Mouse (Mus musculus): Measurements from ENCODE around the gene Ppp1r36. TPM values are rescaled to one million over a fixed set of nuclear protein-coding genes. Genes with fewer than 3 reads are reported as not detected.
"Not testable (repeated sequence)": the region's sequence is repeated elsewhere in the genome, so short reads cannot be mapped to it uniquely, and the experiment has no call there.

Ppp1r36 gene
- polyA plus RNA-seq, 1 experiment = not detected

- H3K4me3 ChIP-seq (replicated peaks; ENCODE audit: control insufficient read depth, low read depth, low read length) = no peak overlapping the region
- TF ChIP-seq CTCF (IDR thresholded peaks at IDR 0.05; ENCODE audit: control insufficient read depth, insufficient read depth, low read length) (no peak), POLR2A (IDR thresholded peaks at IDR 0.05; ENCODE audit: borderline replicate concordance, control insufficient read depth, low read depth, low read length) (no peak)
- 74% methylated on average over 6 of the region's 6 CpGs for WGBS
- H3K27ac ChIP-seq (ENCODE audit: control insufficient read depth, insufficient read depth, low read depth, low read length, poor library complexity) = no peak overlapping the region
- H3K4me1 ChIP-seq (ENCODE audit: control insufficient read depth, insufficient read depth, low read length) = no peaks in the 10 kb centered on the region
Measured at GRCm38 (mm10) chr12:76444862-76445261, 27.5 kb downstream of the Ppp1r36 start.

- no peaks in the 10 kb centered on the region for H3K4me1 ChIP-seq (ENCODE audit: control insufficient read depth, insufficient read depth, low read length)
- H3K27ac ChIP-seq (ENCODE audit: control insufficient read depth, insufficient read depth, low read depth, low read length, poor library complexity) = no peak overlapping the region
- 83% methylated on average over 11 of the region's 11 CpGs for WGBS
- no peak overlapping the region for H3K4me3 ChIP-seq (replicated peaks; ENCODE audit: control insufficient read depth, low read depth, low read length)
- TF ChIP-seq POLR2A (IDR thresholded peaks at IDR 0.05; ENCODE audit: borderline replicate concordance, control insufficient read depth, low read depth, low read length) (no peak), CTCF (IDR thresholded peaks at IDR 0.05; ENCODE audit: control insufficient read depth, insufficient read depth, low read length) (no peak)
Measured at GRCm38 (mm10) chr12:76446201-76446600, 28.9 kb downstream of the Ppp1r36 start.

GRCm38 (mm10) chr12:76448127-76448526 lies 30.8 kb downstream of the Ppp1r36 start:
- TF ChIP-seq POLR2A (IDR thresholded peaks at IDR 0.05; ENCODE audit: borderline replicate concordance, control insufficient read depth, low read depth, low read length) = no peak
- no peak for TF ChIP-seq CTCF (IDR thresholded peaks at IDR 0.05; ENCODE audit: control insufficient read depth, insufficient read depth, low read length)
- 81% methylated on average over 6 of the region's 6 CpGs for WGBS
- Histone ChIP-seq H3K4me3 (replicated peaks; ENCODE audit: control insufficient read depth, low read depth, low read length) (no peak overlapping the region), H3K27ac (ENCODE audit: control insufficient read depth, insufficient read depth, low read depth, low read length, poor library complexity) (no peak overlapping the region), H3K4me1 (ENCODE audit: control insufficient read depth, insufficient read depth, low read length) (no peaks in the 10 kb centered on the region)

GRCm38 (mm10) chr12:76452203-76452602 lies 34.9 kb downstream of the Ppp1r36 start:
- Histone ChIP-seq H3K4me3 (replicated peaks; ENCODE audit: control insufficient read depth, low read depth, low read length) (no peak overlapping the region), H3K27ac (ENCODE audit: control insufficient read depth, insufficient read depth, low read depth, low read length, poor library complexity) (no peak overlapping the region), H3K4me1 (ENCODE audit: control insufficient read depth, insufficient read depth, low read length) (no peaks in the 10 kb centered on the region)
- 60% methylated on average over 2 of the region's 2 CpGs for WGBS
- no peak for TF ChIP-seq CTCF (IDR thresholded peaks at IDR 0.05; ENCODE audit: control insufficient read depth, insufficient read depth, low read length)
- no peak for TF ChIP-seq POLR2A (IDR thresholded peaks at IDR 0.05; ENCODE audit: borderline replicate concordance, control insufficient read depth, low read depth, low read length)

- not testable (repeated sequence) for H3K4me3 ChIP-seq (replicated peaks; ENCODE audit: control insufficient read depth, low read depth, low read length); H3K27ac ChIP-seq (ENCODE audit: control insufficient read depth, insufficient read depth, low read depth, low read length, poor library complexity); H3K4me1 ChIP-seq (ENCODE audit: control insufficient read depth, insufficient read depth, low read length)
- WGBS = 75% methylated on average over 4 of the region's 4 CpGs
Measured at GRCm38 (mm10) chr12:76458445-76458844, 41.1 kb downstream of the Ppp1r36 start.

GRCm38 (mm10) chr12:76459032-76459431 lies 41.7 kb downstream of the Ppp1r36 start:
- no peak overlapping the region for H3K27ac ChIP-seq (ENCODE audit: control insufficient read depth, insufficient read depth, low read depth, low read length, poor library complexity)
- H3K4me3 ChIP-seq (replicated peaks; ENCODE audit: control insufficient read depth, low read depth, low read length) = no peak overlapping the region
- TF ChIP-seq CTCF (IDR thresholded peaks at IDR 0.05; ENCODE audit: control insufficient read depth, insufficient read depth, low read length) (no peak), POLR2A (IDR thresholded peaks at IDR 0.05; ENCODE audit: borderline replicate concordance, control insufficient read depth, low read depth, low read length) (no peak)
- no peaks in the 10 kb centered on the region for H3K4me1 ChIP-seq (ENCODE audit: control insufficient read depth, insufficient read depth, low read length)
- WGBS = 81% methylated on average over 4 of the region's 4 CpGs

GRCm38 (mm10) chr12:76463391-76463790 lies 46.1 kb downstream of the Ppp1r36 start:
- WGBS = 92% methylated on average over 9 of the region's 9 CpGs
- Histone ChIP-seq H3K4me1 (ENCODE audit: control insufficient read depth, insufficient read depth, low read length) (no peaks in the 10 kb centered on the region; the same call in 1 of the 2 replicates), H3K27ac (ENCODE audit: control insufficient read depth, insufficient read depth, low read depth, low read length, poor library complexity) (no peak overlapping the region), H3K4me3 (replicated peaks; ENCODE audit: control insufficient read depth, low read depth, low read length) (no peak overlapping the region)
- TF ChIP-seq POLR2A (IDR thresholded peaks at IDR 0.05; ENCODE audit: borderline replicate concordance, control insufficient read depth, low read depth, low read length) (no peak), CTCF (IDR thresholded peaks at IDR 0.05; ENCODE audit: control insufficient read depth, insufficient read depth, low read length) (no peak)

GRCm38 (mm10) chr12:76464651-76465252 lies 47.4 kb downstream of the Ppp1r36 start:
- TF ChIP-seq POLR2A (IDR thresholded peaks at IDR 0.05; ENCODE audit: borderline replicate concordance, control insufficient read depth, low read depth, low read length) = no peak
- TF ChIP-seq CTCF (IDR thresholded peaks at IDR 0.05; ENCODE audit: control insufficient read depth, insufficient read depth, low read length) = no peak
- H3K4me3 ChIP-seq (replicated peaks; ENCODE audit: control insufficient read depth, low read depth, low read length) = no peak overlapping the region
- no peaks in the 10 kb centered on the region; the same call in 1 of the 2 replicates for H3K4me1 ChIP-seq (ENCODE audit: control insufficient read depth, insufficient read depth, low read length)
- WGBS = 85% methylated on average over 12 of the region's 12 CpGs
- H3K27ac ChIP-seq (ENCODE audit: control insufficient read depth, insufficient read depth, low read depth, low read length, poor library complexity) = no peak overlapping the region

GRCm38 (mm10) chr12:76466651-76467050 lies 49.3 kb downstream of the Ppp1r36 start:
- WGBS = 23% methylated on average over 7 of the region's 7 CpGs
- TF ChIP-seq POLR2A (IDR thresholded peaks at IDR 0.05; ENCODE audit: borderline replicate concordance, control insufficient read depth, low read depth, low read length) = no peak
- TF ChIP-seq CTCF (IDR thresholded peaks at IDR 0.05; ENCODE audit: control insufficient read depth, insufficient read depth, low read length) = no peak
- no peaks in the 10 kb centered on the region; the same call in 1 of the 2 replicates for H3K4me1 ChIP-seq (ENCODE audit: control insufficient read depth, insufficient read depth, low read length)
- H3K27ac ChIP-seq (ENCODE audit: control insufficient read depth, insufficient read depth, low read depth, low read length, poor library complexity) = no peak overlapping the region
- H3K4me3 ChIP-seq (replicated peaks; ENCODE audit: control insufficient read depth, low read depth, low read length) = no peak overlapping the region

All from bone marrow, adult 2 months (tissue).